Mouse (Mus musculus) c-Kit-positive CD71-positive TER-119-positive erythroid progenitor cells, embryonic 14.5 days (primary cell): ENCODE data around the gene Cmya5.

Source experiments
- DNase-seq: peaks from one replicate; pipeline ENCODE4 v3.0.0-alpha.2; 2013; ENCODE audit warnings: low spot score

Gene Cmya5

GRCm38 (mm10) chr13:93062860-93063636 is 81.5 kb downstream of the Cmya5 start:
- no peak for DNase-seq

- no peak for DNase-seq
These were observed 83.2 kb downstream of the Cmya5 start for GRCm38 (mm10) chr13:93061311-93061710.

- no peak for DNase-seq
These were observed 84.1 kb downstream of the Cmya5 start for GRCm38 (mm10) chr13:93060437-93060836.

GRCm38 (mm10) chr13:93058551-93059011 is 85.9 kb downstream of the Cmya5 start:
- no peak for DNase-seq

GRCm38 (mm10) chr13:93057492-93058260 is 86.8 kb downstream of the Cmya5 start:
- DNase-seq = no peak

GRCm38 (mm10) chr13:93056091-93056490 is 88.4 kb downstream of the Cmya5 start:
- DNase-seq = no peak

GRCm38 (mm10) chr13:93051483-93051882 is 93.0 kb downstream of the Cmya5 start:
- no peak for DNase-seq

- no peak for DNase-seq
These were observed 103.5 kb downstream of the Cmya5 start for GRCm38 (mm10) chr13:93041021-93041420.

- no peak for DNase-seq
These were observed 108.3 kb downstream of the Cmya5 start for GRCm38 (mm10) chr13:93036218-93036617.

GRCm38 (mm10) chr13:93029337-93029736 is 115.2 kb downstream of the Cmya5 start:
- no peak for DNase-seq

GRCm38 (mm10) chr13:93024837-93025236 is 119.7 kb downstream of the Cmya5 start:
- no peak for DNase-seq

GRCm38 (mm10) chr13:93022158-93022557 is 122.4 kb downstream of the Cmya5 start:
- no peak for DNase-seq

- DNase-seq = no peak
These were observed 131.6 kb downstream of the Cmya5 start for GRCm38 (mm10) chr13:93012952-93013351.

- DNase-seq = no peak
These were observed 133.2 kb downstream of the Cmya5 start for GRCm38 (mm10) chr13:93011315-93011714.

GRCm38 (mm10) chr13:93010524-93010923 is 134.0 kb downstream of the Cmya5 start:
- DNase-seq = no peak

- no peak for DNase-seq
These were observed 137.4 kb downstream of the Cmya5 start for GRCm38 (mm10) chr13:93007078-93007477.

GRCm38 (mm10) chr13:93006347-93006746 is 138.2 kb downstream of the Cmya5 start:
- no peak for DNase-seq

GRCm38 (mm10) chr13:93004003-93004402 is 140.5 kb downstream of the Cmya5 start:
- no peak for DNase-seq

GRCm38 (mm10) chr13:93002456-93002855 is 142.1 kb downstream of the Cmya5 start:
- no peak for DNase-seq

GRCm38 (mm10) chr13:93000640-93001351 is 143.7 kb downstream of the Cmya5 start:
- DNase-seq = no peak

GRCm38 (mm10) chr13:92999860-93000259 is 144.7 kb downstream of the Cmya5 start:
- DNase-seq = no peak

- DNase-seq = no peak
These were observed 149.8 kb downstream of the Cmya5 start for GRCm38 (mm10) chr13:92994743-92995142.

- no peak for DNase-seq
These were observed 151.7 kb downstream of the Cmya5 start for GRCm38 (mm10) chr13:92992823-92993222.
